Mouse (Mus musculus) lung, embryonic 15.5 days (tissue): ENCODE measurements around the gene Banp. TPM values are rescaled to one million over a fixed set of nuclear protein-coding genes. Genes with fewer than 3 reads are reported as not detected.

Experiments
- ATAC-seq: fragments of 200-750 bp; cut with Nextera tagmentation; 2 replicates; pipeline ENCODE4 v1.8.0; 2017; ENCODE audit warnings: moderate number of reproducible peaks, borderline replicate concordance; ENCODE audit not compliant: low FRiP score, low TSS enrichment; ENCODE audit errors: extremely low read depth
- H3K27ac ChIP-seq: fragments of 300-500 bp; sonication (generic); 2 replicates; pipeline ENCODE4 v1.5.1; 2015; ENCODE audit warnings: moderate library complexity, mild to moderate bottlenecking, inconsistent platforms
- H3K27me3 ChIP-seq: fragments of 300-500 bp; sonication (generic); 2 replicates; pipeline ENCODE4 v1.6.1; 2015; ENCODE audit warnings: inconsistent platforms
- H3K36me3 ChIP-seq: fragments of 300-500 bp; sonication (generic); 2 replicates; pipeline ENCODE4 v1.6.1; 2015; ENCODE audit warnings: inconsistent platforms
- H3K4me1 ChIP-seq: fragments of 300-500 bp; sonication (generic); 2 replicates; pipeline ENCODE4 v1.6.1; 2015; ENCODE audit warnings: inconsistent platforms
- H3K4me2 ChIP-seq: fragments of 300-500 bp; sonication (generic); 2 replicates; pipeline ENCODE4 v1.6.1; 2015; ENCODE audit warnings: inconsistent platforms, mild to moderate bottlenecking, moderate library complexity
- H3K4me3 ChIP-seq: fragments of 300-500 bp; sonication (generic); 2 replicates; pipeline ENCODE4 v1.5.1; 2015; ENCODE audit warnings: mild to moderate bottlenecking, inconsistent platforms
- H3K9ac ChIP-seq: fragments of 300-500 bp; sonication (generic); 2 replicates; pipeline ENCODE4 v1.6.1; 2015; ENCODE audit warnings: inconsistent platforms
- H3K9me3 ChIP-seq: fragments of 300-500 bp; sonication (generic); 2 replicates; pipeline ENCODE4 v1.6.1; 2016; ENCODE audit warnings: inconsistent platforms
- WGBS: fragments of 180-500 bp; shearing (Covaris S2); methylation state at CpG from one replicate; pipeline ENCODE4 v1.1.7; 2015; 5-methylcytosine and 5-hydroxymethylcytosine counted together
- polyA plus RNA-seq: library from polyadenylated mRNA; unstranded; fragments of >200 nt; fragmentation: Nextera tagmentation; extraction: Ambion mirVana; gene quantifications from 2 replicates; pipeline ENCODE4 v1.2.1, GENCODE M21; 2015

Banp gene
- polyA plus RNA-seq, 1 experiment from 2014 or later: 50.4 TPM

GRCm38 (mm10) chr8:121971488-121972058, 22.0 kb downstream of the Banp start:
- Histone ChIP-seq H3K27me3 (no peaks in the 10 kb centered on the region), H3K4me2 (no peak overlapping the region), H3K4me3 (no peak overlapping the region), H3K27ac (no peak overlapping the region), H3K36me3 (peaks cover 29% of the 10 kb centered on the region), H3K9me3 (no peaks in the 10 kb centered on the region), H3K9ac (no peak overlapping the region), H3K4me1 (peaks cover 30% of the 10 kb centered on the region; the same call in 1 of the 2 replicates)
- 63% methylated on average over 17 of the region's 17 CpGs for WGBS
- no peak for ATAC-seq

GRCm38 (mm10) chr8:121973906-121974305, 24.4 kb downstream of the Banp start:
- no peak for ATAC-seq
- Histone ChIP-seq H3K9ac (no peak overlapping the region), H3K4me3 (no peak overlapping the region), H3K27ac (no peak overlapping the region), H3K4me2 (no peak overlapping the region), H3K36me3 (peaks cover 46% of the 10 kb centered on the region), H3K4me1 (0 out of 2 replicates have a peak, but pooled peaks cover 9% of the 10 kb centered on the region), H3K27me3 (no peaks in the 10 kb centered on the region), H3K9me3 (no peaks in the 10 kb centered on the region)
- WGBS: 92% methylated on average over 28 of the region's 28 CpGs

DNA sequence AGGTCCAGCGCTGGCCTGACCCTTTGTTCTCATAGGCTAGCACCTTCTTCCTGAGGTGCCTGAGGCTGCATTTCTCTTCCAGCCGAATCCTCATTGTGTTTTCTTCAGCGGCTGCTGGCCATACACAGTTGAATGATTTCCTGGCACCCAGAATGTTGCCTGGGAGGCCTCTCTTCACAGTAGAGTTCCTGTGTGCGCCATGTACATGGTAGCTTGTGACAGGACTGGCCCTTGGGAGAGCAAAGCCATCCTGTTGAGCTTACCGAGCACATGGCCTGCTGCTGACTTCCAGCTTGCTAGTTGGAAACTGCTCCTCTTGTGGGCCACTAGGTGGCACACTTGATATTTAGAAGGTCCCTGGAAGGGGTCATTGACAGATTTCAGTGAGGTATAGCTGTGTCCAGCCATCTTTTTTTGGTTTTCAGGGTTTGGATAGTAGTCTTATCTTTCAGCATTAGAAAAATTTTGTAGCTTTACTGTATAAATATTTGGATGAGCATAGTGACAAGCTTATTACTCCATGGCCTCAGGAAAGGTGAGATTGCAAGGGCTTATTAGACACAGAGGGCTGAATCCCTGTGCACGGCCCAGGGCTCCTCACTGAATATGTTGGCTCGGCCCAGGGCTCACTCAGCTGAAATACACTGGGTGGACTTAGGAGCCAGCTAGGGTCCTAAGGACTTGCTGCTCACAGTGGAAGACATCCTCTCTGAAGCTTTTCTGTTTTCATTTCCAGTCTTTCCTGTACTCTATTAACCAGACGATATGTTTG, 28.5 kb downstream of the Banp start:
- H3K9ac ChIP-seq: no peak overlapping the region
- no peak overlapping the region for H3K27ac ChIP-seq
- H3K9me3 ChIP-seq: no peaks in the 10 kb centered on the region
- ATAC-seq: no peak
- no peak overlapping the region for H3K4me3 ChIP-seq
- 68% methylated on average over 8 of the region's 8 CpGs for WGBS
- peaks cover 78% of the 10 kb centered on the region for H3K36me3 ChIP-seq
- H3K4me1 ChIP-seq: no peaks in the 10 kb centered on the region
- no peak overlapping the region for H3K4me2 ChIP-seq
- H3K27me3 ChIP-seq: no peaks in the 10 kb centered on the region

GRCm38 (mm10) chr8:121978670-121979069, 29.1 kb downstream of the Banp start:
- Histone ChIP-seq H3K9ac (no peak overlapping the region), H3K27ac (no peak overlapping the region), H3K36me3 (peaks cover 84% of the 10 kb centered on the region), H3K9me3 (no peaks in the 10 kb centered on the region), H3K4me3 (no peak overlapping the region), H3K27me3 (no peaks in the 10 kb centered on the region), H3K4me2 (no peak overlapping the region), H3K4me1 (no peaks in the 10 kb centered on the region)
- no peak for ATAC-seq
- WGBS: 96% methylated on average over 13 of the region's 13 CpGs

DNA sequence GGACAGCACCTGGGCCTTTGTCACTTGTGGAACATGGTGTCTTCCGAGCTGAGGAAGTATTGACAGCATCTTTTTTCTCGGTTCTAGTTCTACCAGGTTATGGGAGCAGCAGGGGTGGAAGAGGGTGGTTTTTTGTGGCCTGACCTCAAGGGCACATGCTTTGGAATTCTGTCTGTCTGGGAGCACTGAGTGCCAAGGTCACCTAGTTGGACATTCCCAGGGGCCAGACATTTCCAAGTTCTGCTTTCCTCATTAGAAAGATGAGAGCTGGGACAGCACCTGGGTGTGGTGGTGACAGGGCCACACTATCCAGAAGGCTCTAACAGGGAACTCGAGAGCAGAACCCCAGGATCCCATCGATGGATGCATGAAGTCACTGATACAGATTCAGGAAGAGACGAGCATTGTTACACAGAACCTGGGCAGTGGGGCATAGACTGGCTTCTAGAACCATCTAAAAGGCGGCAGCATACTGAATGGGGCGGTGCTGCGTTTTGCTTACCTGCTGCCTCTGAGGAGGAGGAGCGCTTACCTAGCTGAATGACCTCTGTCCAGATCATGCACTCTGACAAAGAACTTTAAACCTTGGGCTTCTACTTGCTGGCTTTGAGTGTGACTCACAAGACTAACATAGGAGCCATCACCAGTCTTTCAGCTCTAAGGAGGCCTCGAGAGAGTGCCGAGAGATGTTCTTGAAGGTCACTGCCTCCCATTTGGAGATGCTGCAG, 31.4 kb downstream of the Banp start:
- Histone ChIP-seq H3K27me3 (no peaks in the 10 kb centered on the region), H3K4me2 (no peak overlapping the region), H3K9ac (no peak overlapping the region), H3K4me3 (no peak overlapping the region), H3K4me1 (no peaks in the 10 kb centered on the region), H3K36me3 (peaks cover 66% of the 10 kb centered on the region), H3K27ac (no peak overlapping the region), H3K9me3 (no peaks in the 10 kb centered on the region)
- WGBS: 91% methylated on average over 11 of the region's 11 CpGs
- ATAC-seq: no peak

- H3K4me1 ChIP-seq: no peaks in the 10 kb centered on the region
- WGBS: 79% methylated on average over 7 of the region's 7 CpGs
- H3K4me2 ChIP-seq: no peak overlapping the region
- no peak for ATAC-seq
- peaks cover 61% of the 10 kb centered on the region for H3K36me3 ChIP-seq
- H3K27ac ChIP-seq: no peak overlapping the region
- no peak overlapping the region for H3K4me3 ChIP-seq
- H3K9ac ChIP-seq: no peak overlapping the region
- H3K9me3 ChIP-seq: no peaks in the 10 kb centered on the region
- no peaks in the 10 kb centered on the region for H3K27me3 ChIP-seq
Observed at GRCm38 (mm10) chr8:121981520-121981895, 32.0 kb downstream of the Banp start.

- Histone ChIP-seq H3K9ac (no peak overlapping the region), H3K4me3 (no peak overlapping the region), H3K27me3 (no peaks in the 10 kb centered on the region), H3K4me2 (no peak overlapping the region), H3K9me3 (no peaks in the 10 kb centered on the region), H3K36me3 (peaks cover 59% of the 10 kb centered on the region), H3K27ac (no peak overlapping the region), H3K4me1 (no peaks in the 10 kb centered on the region)
- ATAC-seq: no peak
- 100% methylated on average over 3 of the region's 3 CpGs for WGBS
Observed at GRCm38 (mm10) chr8:121985673-121986072, 36.1 kb downstream of the Banp start.

DNA sequence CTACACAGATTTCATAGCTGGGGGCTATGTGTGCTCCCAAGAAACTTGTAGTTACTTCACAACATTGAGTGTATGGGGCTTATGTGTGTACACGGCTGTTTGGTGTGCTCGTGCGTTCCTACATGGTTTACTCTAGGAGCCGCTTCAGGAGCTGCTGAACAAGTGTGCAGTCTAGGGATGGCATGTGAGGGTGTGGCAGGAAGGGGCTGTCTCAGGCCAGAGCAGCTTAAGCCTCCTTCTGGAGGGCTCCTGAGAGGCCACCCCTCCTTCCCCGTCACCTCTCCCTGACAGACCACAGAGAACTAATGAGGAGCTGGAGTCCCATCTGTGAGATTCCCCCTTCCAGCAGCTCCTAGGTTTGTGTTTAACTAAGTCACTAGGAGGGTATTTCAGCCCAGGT, 38.3 kb downstream of the Banp start:
- no peaks in the 10 kb centered on the region for H3K9me3 ChIP-seq
- no peak overlapping the region for H3K4me3 ChIP-seq
- ATAC-seq: no peak
- H3K9ac ChIP-seq: no peak overlapping the region
- no peaks in the 10 kb centered on the region for H3K4me1 ChIP-seq
- H3K36me3 ChIP-seq: peaks cover 59% of the 10 kb centered on the region
- WGBS: 76% methylated on average over 5 of the region's 5 CpGs
- no peak overlapping the region for H3K4me2 ChIP-seq
- no peaks in the 10 kb centered on the region for H3K27me3 ChIP-seq
- H3K27ac ChIP-seq: no peak overlapping the region

DNA sequence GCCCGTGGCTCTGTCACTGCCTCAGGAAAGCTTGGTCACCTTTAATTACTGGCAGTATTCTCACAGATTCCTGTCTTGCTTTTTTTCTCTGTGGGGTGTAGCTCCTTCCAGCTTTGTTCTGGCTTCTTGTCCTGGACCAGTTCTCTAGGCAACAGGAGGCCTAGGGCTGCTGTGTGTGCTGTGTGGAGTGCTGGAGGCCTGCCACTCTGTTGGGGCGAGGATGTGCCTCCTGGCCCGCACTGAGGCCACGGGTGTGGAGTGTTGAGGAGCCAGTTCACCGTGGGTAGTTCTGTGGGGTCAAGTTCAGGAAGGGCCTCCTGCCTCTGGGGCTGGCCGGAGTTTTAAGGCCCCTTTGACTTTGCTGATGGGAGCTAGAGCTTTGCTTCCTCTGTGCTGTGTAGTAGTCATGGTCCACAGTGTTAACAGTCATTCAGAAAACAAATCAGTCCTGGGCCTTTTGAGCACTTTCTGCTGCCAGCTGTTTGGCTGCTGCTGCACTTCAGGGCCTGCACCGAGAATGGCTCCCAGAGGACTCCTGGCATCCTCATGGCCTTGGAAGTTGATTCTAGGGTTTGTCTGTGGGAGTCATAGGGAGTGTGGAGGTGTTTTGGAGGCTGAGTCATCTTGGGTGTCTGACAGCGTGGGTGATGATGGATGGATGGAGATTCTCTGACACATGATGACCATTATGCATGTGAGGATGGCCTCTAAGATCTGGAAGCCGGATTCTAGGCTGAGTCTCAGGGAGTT, 41.1 kb downstream of the Banp start:
- no peaks in the 10 kb centered on the region for H3K27me3 ChIP-seq
- H3K27ac ChIP-seq: no peak overlapping the region
- H3K9ac ChIP-seq: no peak overlapping the region
- no peak overlapping the region for H3K4me2 ChIP-seq
- H3K4me1 ChIP-seq: no peaks in the 10 kb centered on the region
- H3K36me3 ChIP-seq: peaks cover 65% of the 10 kb centered on the region
- no peaks in the 10 kb centered on the region for H3K9me3 ChIP-seq
- WGBS: 76% methylated on average over 9 of the region's 9 CpGs
- ATAC-seq: no peak
- no peak overlapping the region for H3K4me3 ChIP-seq

- ATAC-seq: no peak
- H3K4me1 ChIP-seq: no peaks in the 10 kb centered on the region
- H3K9ac ChIP-seq: no peak overlapping the region
- H3K4me2 ChIP-seq: no peak overlapping the region
- H3K4me3 ChIP-seq: no peak overlapping the region
- no peak overlapping the region for H3K27ac ChIP-seq
- 80% methylated on average over 7 of the region's 7 CpGs for WGBS
- no peaks in the 10 kb centered on the region for H3K9me3 ChIP-seq
- H3K27me3 ChIP-seq: no peaks in the 10 kb centered on the region
- peaks cover 69% of the 10 kb centered on the region for H3K36me3 ChIP-seq
Observed at GRCm38 (mm10) chr8:121991611-121992010, 42.1 kb downstream of the Banp start.

GRCm38 (mm10) chr8:121992911-121993310, 43.4 kb downstream of the Banp start:
- H3K27me3 ChIP-seq: no peaks in the 10 kb centered on the region
- no peak overlapping the region for H3K27ac ChIP-seq
- H3K9ac ChIP-seq: no peak overlapping the region
- no peaks in the 10 kb centered on the region for H3K9me3 ChIP-seq
- H3K36me3 ChIP-seq: peaks cover 77% of the 10 kb centered on the region
- no peak overlapping the region for H3K4me2 ChIP-seq
- WGBS: 69% methylated on average over 4 of the region's 4 CpGs
- no peaks in the 10 kb centered on the region for H3K4me1 ChIP-seq
- ATAC-seq: no peak
- no peak overlapping the region for H3K4me3 ChIP-seq
